Comparison of ENCODE assay signal across 7 mouse cellular contexts in genomic region chr5:105649514-105650001, GRCm38 (mm10). TPM values are rescaled to one million over a fixed set of nuclear protein-coding genes. Genes with fewer than 3 reads are reported as not detected.
DNase-seq lines count a peak whose midpoint lies in the region; ATAC-seq and TF ChIP-seq lines count a peak whose summit lies in the region.

No protein-coding gene starts in this region.

- H3K4me2 ChIP-seq in lung, embryonic 16.5 days (ENCODE audit: low read depth, low read length): no peak overlapping the region

- no peak for TF ChIP-seq CTCF in bone marrow, adult 2 months (IDR thresholded peaks at IDR 0.05; ENCODE audit: control insufficient read depth, insufficient read depth, low read length)

- H3K9me3 ChIP-seq in lung, embryonic 16.5 days (ENCODE audit: control insufficient read depth, low read length): no peaks in the 10 kb centered on the region

- 28% methylated on average over 10 of the region's 10 CpGs for WGBS in bone marrow, adult 2 months
- 74% methylated on average over 10 of the region's 10 CpGs for WGBS in lung, embryonic 16.5 days

- H3K36me3 ChIP-seq in lung, embryonic 16.5 days (ENCODE audit: control insufficient read depth, insufficient read depth, low read length): no peaks in the 10 kb centered on the region

- H3K27me3 ChIP-seq in lung, embryonic 16.5 days (ENCODE audit: control insufficient read depth, insufficient read depth, low read depth, low read length): no peaks in the 10 kb centered on the region

- peak overlapping the region; percentile 39; the same call in 1 of the 2 replicates for H3K9ac ChIP-seq in lung, embryonic 16.5 days (ENCODE audit: low read length)

- H3K4me3 ChIP-seq in bone marrow, adult 2 months (replicated peaks; ENCODE audit: control insufficient read depth, low read depth, low read length): no peak overlapping the region
- H3K4me3 ChIP-seq in lung, embryonic 16.5 days (ENCODE audit: low read length): no peak overlapping the region

- peaks cover 19% of the 10 kb centered on the region for H3K4me1 ChIP-seq in bone marrow, adult 2 months (ENCODE audit: control insufficient read depth, insufficient read depth, low read length)
- H3K4me1 ChIP-seq in lung, embryonic 16.5 days (replicated peaks; ENCODE audit: control insufficient read depth, insufficient read depth, low read length): peaks cover 20% of the 10 kb centered on the region

- TF ChIP-seq POLR2A in bone marrow, adult 2 months (IDR thresholded peaks at IDR 0.05; ENCODE audit: borderline replicate concordance, control insufficient read depth, low read depth, low read length): no peak

- peak overlapping the region; percentile 97 for H3K27ac ChIP-seq in bone marrow, adult 2 months (ENCODE audit: control insufficient read depth, insufficient read depth, low read depth, low read length, poor library complexity)
- peak overlapping the region; percentile 96 for H3K27ac ChIP-seq in lung, embryonic 16.5 days (ENCODE audit: low read length)

- peak; percentile 91 for DNase-seq in CD4-positive, CD25-positive, alpha-beta regulatory T cell, adult 2 months (ENCODE audit: low read depth, low spot score)
- DNase-seq in heart, postnatal 4 days: peak; percentile 68
- peak; percentile 78 to 91 for DNase-seq in thymus, adult 18-20 months
- DNase-seq in cerebellum, postnatal 25 days: no peak
- no peak for DNase-seq in right cerebral cortex, postnatal 14 days

- ATAC-seq in lung, embryonic 16.5 days (ENCODE audit: low read depth): peak; percentile 73

RNA-seq across cellular contexts. Expression of gene Lrrc8d, which starts 50.2 kb away (rescaled TPM):
- 11.8 and 20.5 TPM in 2 replicates for polyA plus RNA-seq in bone marrow, adult 2 months (2011; ENCODE audit: insufficient read depth, insufficient read length, low replicate concordance, missing spikeins)
- 10 to 100 TPM; 21.2 to 23.6 TPM for total RNA-seq in heart, postnatal 4 days (2021)
- 15.5 and 19.7 TPM in 2 replicates for polyA plus RNA-seq in lung, embryonic 16.5 days (2015; fragmentation: Nextera tagmentation; extraction: Ambion mirVana)

Comparison
In these comparisons a context has a peak if more than half of its experiments do, and no peak if none do; other contexts are left out.
1. DNase-seq: peak in CD4-positive, CD25-positive, alpha-beta regulatory T cell, adult 2 months (single experiment), heart, postnatal 4 days (single experiment) and thymus, adult 18-20 months (2 of 2); none in cerebellum, postnatal 25 days (0 of 2) and right cerebral cortex, postnatal 14 days (single experiment).